In genomic region chr12:51348698-51348998, GRCm38 (mm10) we compare ENCODE assay signal across 8 mouse cellular contexts. TPM values are rescaled to one million over a fixed set of nuclear protein-coding genes. Genes with fewer than 3 reads are reported as not detected.
DNase-seq lines count a peak whose midpoint lies in the region; ATAC-seq and TF ChIP-seq lines count a peak whose summit lies in the region.

No protein-coding gene starts in this region.

- peak; percentile 6 for DNase-seq in left cerebral cortex, postnatal 4 days
- no peak for DNase-seq in left cerebral cortex, adult 18-20 months (ENCODE audit: low spot score in 2 of 2)
- DNase-seq in embryonic facial prominence, embryonic 11.5 days (ENCODE audit: low spot score) = no peak
- DNase-seq in midbrain, postnatal 0 days (ENCODE audit: low spot score) = no peak
- no peak for DNase-seq in urinary bladder, postnatal 14 days (ENCODE audit: low spot score)
- DNase-seq in embryo, embryonic 10.5 days (ENCODE audit: low spot score) = no peak
- no peak for DNase-seq in layer of hippocampus, postnatal 14 days (ENCODE audit: low spot score in 2 of 2)

- peaks cover 8% of the 10 kb centered on the region; the same call in 1 of the 2 replicates for H3K36me3 ChIP-seq in embryonic facial prominence, embryonic 11.5 days (replicated peaks; ENCODE audit: control insufficient read depth, insufficient read depth, low read depth, low read length)
- peaks cover 14% of the 10 kb centered on the region for H3K36me3 ChIP-seq in hindbrain, embryonic 15.5 days
- H3K36me3 ChIP-seq in midbrain, postnatal 0 days (ENCODE audit: insufficient read depth, low read length) = 0 out of 2 replicates have a peak, but pooled peaks cover 7% of the 10 kb centered on the region

- ATAC-seq in embryonic facial prominence, embryonic 11.5 days (replicated peaks; ENCODE audit: insufficient number of reproducible peaks, low FRiP score, low TSS enrichment, low read depth) = 0 out of 2 replicates have a peak, but pooled peaks have one; percentile 9
- ATAC-seq in hindbrain, embryonic 15.5 days (ENCODE audit: low FRiP score, low read depth) = peak; percentile 47; the same call in 1 of the 2 replicates
- ATAC-seq in midbrain, postnatal 0 days (ENCODE audit: low FRiP score) = peak; percentile 32; the same call in 1 of the 2 replicates

- H3K4me2 ChIP-seq in embryonic facial prominence, embryonic 11.5 days (ENCODE audit: low read depth, low read length) = peak overlapping the region; percentile 7; the same call in 1 of the 2 replicates
- peak overlapping the region; percentile 68 for H3K4me2 ChIP-seq in hindbrain, embryonic 15.5 days
- H3K4me2 ChIP-seq in midbrain, postnatal 0 days (ENCODE audit: low read depth, low read length, poor library complexity, severe bottlenecking) = peak overlapping the region; percentile 48

- no peak for TF ChIP-seq CTCF in midbrain, postnatal 0 days (IDR thresholded peaks at IDR 0.05)

- under 1% methylated on average over 10 of the region's 10 CpGs for WGBS in embryonic facial prominence, embryonic 11.5 days
- WGBS in hindbrain, embryonic 15.5 days = 0% methylated on average over 10 of the region's 10 CpGs
- WGBS in midbrain, postnatal 0 days = 1% methylated on average over 10 of the region's 10 CpGs

- peak overlapping the region; percentile 82 for H3K4me3 ChIP-seq in embryonic facial prominence, embryonic 11.5 days (ENCODE audit: low read depth, low read length)
- H3K4me3 ChIP-seq in hindbrain, embryonic 15.5 days = peak overlapping the region; percentile 76
- peak overlapping the region; percentile 89 for H3K4me3 ChIP-seq in midbrain, postnatal 0 days (ENCODE audit: low read depth, low read length)

- H3K27me3 ChIP-seq in embryonic facial prominence, embryonic 11.5 days (ENCODE audit: control insufficient read depth, insufficient read depth, low read length) = no peaks in the 10 kb centered on the region
- no peaks in the 10 kb centered on the region for H3K27me3 ChIP-seq in hindbrain, embryonic 15.5 days
- no peaks in the 10 kb centered on the region for H3K27me3 ChIP-seq in midbrain, postnatal 0 days (ENCODE audit: insufficient read depth, low read length)

- peak overlapping the region; percentile 92 for H3K9ac ChIP-seq in embryonic facial prominence, embryonic 11.5 days (replicated peaks; ENCODE audit: low read length)
- H3K9ac ChIP-seq in hindbrain, embryonic 15.5 days = peak overlapping the region; percentile 79
- H3K9ac ChIP-seq in midbrain, postnatal 0 days (replicated peaks; ENCODE audit: low read length, poor library complexity, severe bottlenecking) = peak overlapping the region; percentile 83

- peak overlapping the region; percentile 94; the same call in 1 of the 2 replicates for H3K27ac ChIP-seq in embryonic facial prominence, embryonic 11.5 days (replicated peaks; ENCODE audit: low read depth, low read length)
- H3K27ac ChIP-seq in hindbrain, embryonic 15.5 days (replicated peaks) = peak overlapping the region; percentile 89
- peak overlapping the region; percentile 68 for H3K27ac ChIP-seq in midbrain, postnatal 0 days (ENCODE audit: low read depth, low read length)

- intact Hi-C loops in left cerebral cortex, postnatal 4 days (cut with DNase I) = no loop called here

- no peaks in the 10 kb centered on the region for H3K4me1 ChIP-seq in embryonic facial prominence, embryonic 11.5 days (ENCODE audit: control insufficient read depth, insufficient read depth, low read length)
- H3K4me1 ChIP-seq in hindbrain, embryonic 15.5 days (replicated peaks) = peaks cover 27% of the 10 kb centered on the region
- 0 out of 2 replicates have a peak, but pooled peaks cover 3% of the 10 kb centered on the region for H3K4me1 ChIP-seq in midbrain, postnatal 0 days (ENCODE audit: insufficient read depth, low read length)

- no peaks in the 10 kb centered on the region for H3K9me3 ChIP-seq in embryonic facial prominence, embryonic 11.5 days (replicated peaks; ENCODE audit: control insufficient read depth, low read length)
- H3K9me3 ChIP-seq in hindbrain, embryonic 15.5 days = no peaks in the 10 kb centered on the region
- no peaks in the 10 kb centered on the region for H3K9me3 ChIP-seq in midbrain, postnatal 0 days (ENCODE audit: low read length)

RNA-seq across cellular contexts. Expression of gene G2e3, which starts 0.8 kb away (rescaled TPM):
- total RNA-seq in left cerebral cortex, postnatal 4 days (2021) = 10 to 100 TPM; 23.1 to 23.9 TPM
- 1 to 10 TPM; 7.4 to 8.7 TPM for total RNA-seq in left cerebral cortex, adult 18-20 months (2021)
- polyA plus RNA-seq in embryonic facial prominence, embryonic 11.5 days (2014; fragmentation: Nextera tagmentation; extraction: Ambion mirVana) = 38.4 and 48.6 TPM in 2 replicates
- 13.2 and 16.3 TPM in 2 replicates for polyA plus RNA-seq in hindbrain, embryonic 15.5 days (2015; fragmentation: Nextera tagmentation; extraction: Ambion mirVana)
- 10.1 and 16.8 TPM in 2 replicates for total RNA-seq in midbrain, postnatal 0 days (2014; rRNA removed)
- polyA plus RNA-seq in midbrain, postnatal 0 days (2015; fragmentation: Nextera tagmentation; extraction: Ambion mirVana) = 7.8 and 8.2 TPM in 2 replicates
- 10 to 100 TPM; 10.3 to 13.0 TPM for total RNA-seq in layer of hippocampus, postnatal 14 days (2021)

RNA-seq across cellular contexts. Expression of gene Scfd1, which starts 28.7 kb away (rescaled TPM):
- total RNA-seq in left cerebral cortex, postnatal 4 days (2021) = 10 to 100 TPM; 45.4 to 46.9 TPM
- total RNA-seq in left cerebral cortex, adult 18-20 months (2021) = 10 to 100 TPM; 36.2 to 37.9 TPM
- 86.9 and 87.1 TPM in 2 replicates for polyA plus RNA-seq in embryonic facial prominence, embryonic 11.5 days (2014; fragmentation: Nextera tagmentation; extraction: Ambion mirVana)
- polyA plus RNA-seq in hindbrain, embryonic 15.5 days (2015; fragmentation: Nextera tagmentation; extraction: Ambion mirVana) = 67.6 and 69.4 TPM in 2 replicates
- total RNA-seq in midbrain, postnatal 0 days (2014; rRNA removed) = 33.8 and 46.3 TPM in 2 replicates
- 65.8 and 70.0 TPM in 2 replicates for polyA plus RNA-seq in midbrain, postnatal 0 days (2015; fragmentation: Nextera tagmentation; extraction: Ambion mirVana)
- 10 to 100 TPM; 39.5 to 41.8 TPM for total RNA-seq in layer of hippocampus, postnatal 14 days (2021)

Comparison
In these comparisons a context has a peak if more than half of its experiments do, and no peak if none do; other contexts are left out.
1. H3K4me2 ChIP-seq: peak in every context shown above with its lines; median percentile 68 in hindbrain, embryonic 15.5 days; 48 in midbrain, postnatal 0 days; 7 in embryonic facial prominence, embryonic 11.5 days.